Mouse (Mus musculus): ENCODE data around the gene Pptc7.

The Pptc7 gene

DNA sequence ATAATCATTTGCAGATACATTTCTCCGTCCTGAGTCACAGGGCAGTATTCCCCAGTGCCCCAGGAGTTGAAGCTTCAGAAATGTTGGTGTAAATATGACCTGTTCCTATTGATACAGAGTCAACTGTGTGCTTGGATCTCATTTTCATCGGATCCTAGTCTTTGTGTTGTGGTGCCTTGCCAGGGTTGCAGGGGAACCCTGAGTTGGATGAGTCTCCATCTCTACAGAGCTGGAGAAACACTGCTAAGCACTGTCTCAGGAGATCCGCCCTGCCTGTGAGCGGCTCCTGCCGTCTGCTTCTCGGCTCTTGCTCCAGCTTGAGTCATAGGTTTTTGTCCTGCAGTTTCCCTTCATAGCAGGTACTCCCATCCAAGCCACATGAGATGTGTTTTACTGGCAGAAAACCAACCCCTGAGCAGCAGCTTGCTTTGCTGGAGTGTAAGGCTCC, 15.9 kb downstream of the Pptc7 start:
- in situ Hi-C loops (cut with MboI, MseI), result no loop called here

DNA sequence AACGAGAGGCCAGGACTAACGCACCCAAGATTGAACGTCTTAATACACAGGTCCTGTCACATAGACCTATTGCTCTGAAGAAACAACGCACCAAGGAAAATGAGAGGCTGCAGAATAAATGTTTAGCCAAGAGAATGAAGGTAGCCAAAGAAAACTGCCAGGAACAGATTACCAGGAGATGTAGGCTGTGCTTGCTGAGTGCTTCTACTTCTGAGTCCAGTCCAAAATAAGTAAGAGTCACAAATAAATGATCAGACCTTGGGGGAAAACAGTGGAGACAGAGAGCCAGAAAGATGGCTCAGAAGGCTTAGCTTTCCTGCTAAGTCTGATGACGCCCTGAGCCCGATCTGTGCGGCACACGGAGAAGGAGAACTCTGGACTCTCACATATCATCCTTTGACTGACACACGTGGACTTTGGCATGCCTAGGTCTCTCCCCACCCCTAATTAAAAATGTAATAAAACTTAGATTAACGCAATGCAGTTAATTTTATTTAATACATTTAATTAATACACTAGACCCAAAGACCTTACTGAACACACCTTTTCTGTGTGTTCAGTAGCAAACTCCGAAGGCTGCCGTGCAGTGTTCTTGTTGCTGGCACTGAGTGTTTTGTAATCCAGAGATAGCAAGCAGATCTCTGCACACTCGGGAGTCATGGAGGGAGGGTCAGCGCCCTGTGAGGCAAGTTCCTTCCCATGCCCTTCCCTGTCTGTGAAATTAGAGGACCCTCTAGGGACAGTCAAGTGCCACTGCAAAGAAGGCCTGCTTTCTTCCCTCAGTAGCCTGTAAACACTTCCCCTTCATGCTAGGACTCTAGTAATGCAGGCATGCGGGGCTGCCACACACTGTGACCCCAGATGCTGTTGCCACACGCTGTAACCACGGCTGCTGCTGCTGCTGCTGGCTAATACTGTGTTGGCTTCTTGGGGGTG, 18.9 kb downstream of the Pptc7 start:
- in situ Hi-C loops (cut with MboI, MseI), result no loop called here

DNA sequence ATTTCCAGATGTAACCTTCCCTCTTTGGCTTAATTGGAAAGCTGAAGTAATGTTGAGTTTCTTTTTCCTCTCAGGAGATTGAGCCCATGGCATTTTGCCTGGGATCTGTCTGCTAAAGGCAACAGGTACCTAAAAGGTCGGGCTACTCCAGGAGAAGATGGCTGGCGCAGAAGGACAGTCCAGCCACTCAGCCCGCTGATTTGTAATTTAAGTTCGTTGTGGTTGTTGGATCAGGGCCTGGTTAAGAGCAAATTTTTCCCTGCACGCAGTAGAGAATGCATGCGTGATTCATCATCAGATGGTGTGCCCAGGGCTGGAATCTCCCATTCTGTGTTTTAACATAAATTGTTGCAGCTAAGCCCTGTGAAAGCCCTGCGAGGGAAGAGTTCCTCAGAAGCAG, 19.8 kb downstream of the Pptc7 start:
- in situ Hi-C loops (cut with MboI, MseI), result no loop called here

DNA sequence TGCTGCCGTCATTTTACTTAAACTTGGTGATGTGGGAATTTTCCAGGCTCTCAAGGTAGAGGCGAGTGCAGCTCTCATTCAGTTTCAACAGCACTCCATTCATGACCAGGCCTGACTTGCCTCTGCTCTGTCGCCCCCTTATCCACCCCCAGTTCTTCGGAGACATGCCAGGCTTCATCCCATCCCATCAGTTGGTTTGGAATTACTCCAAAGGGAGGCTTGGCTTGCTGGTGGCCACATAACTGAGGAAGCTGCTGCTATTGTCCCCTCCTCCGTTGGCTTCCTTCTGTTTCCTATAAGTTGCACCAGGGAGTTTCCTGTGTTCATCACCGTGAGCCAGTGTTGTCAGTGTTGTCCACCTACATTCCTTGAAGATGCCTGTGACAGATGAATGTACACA, 20.4 kb downstream of the Pptc7 start:
- in situ Hi-C loops (cut with MboI, MseI), result no loop called here

DNA sequence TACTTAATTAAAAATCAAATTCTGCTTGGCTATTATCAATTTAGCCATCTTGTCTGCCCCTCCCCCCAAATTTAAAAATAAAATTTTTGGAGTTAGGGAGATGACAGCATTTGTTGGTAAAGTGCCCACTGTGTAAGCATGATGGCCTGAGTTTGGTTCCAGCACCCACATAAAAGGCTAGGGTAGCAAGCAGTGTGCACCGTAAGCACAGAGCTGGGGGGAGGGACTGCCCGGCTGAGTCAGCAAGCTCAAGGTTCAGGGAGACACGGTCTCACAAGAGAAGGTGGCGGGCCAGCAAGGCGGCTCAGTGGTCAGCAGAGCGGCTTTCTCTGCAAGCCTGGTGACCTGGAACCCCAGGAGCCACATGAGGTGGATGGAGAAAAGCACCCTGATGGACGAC, 21.3 kb downstream of the Pptc7 start:
- in situ Hi-C loops (cut with MboI, MseI), result no loop called here

DNA sequence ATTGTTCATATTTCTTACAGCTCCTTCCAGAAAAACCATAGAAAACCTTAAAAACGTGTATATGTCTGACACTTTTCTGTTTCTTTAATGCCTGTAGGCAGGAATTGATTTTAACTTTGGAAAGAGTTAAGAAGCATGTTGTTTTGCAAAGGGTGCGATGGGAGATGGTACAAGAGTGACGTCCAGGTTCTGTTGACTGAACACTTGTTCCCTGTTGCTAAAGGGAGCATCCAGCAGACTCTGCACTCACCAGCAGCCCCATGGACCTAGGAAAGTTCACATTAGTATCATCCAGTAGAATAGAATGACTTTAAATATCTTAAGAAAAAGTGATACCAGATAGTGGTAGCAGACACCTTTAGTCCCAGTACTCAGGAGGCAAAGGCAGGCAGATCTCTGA, 22.4 kb downstream of the Pptc7 start:
- in situ Hi-C loops (cut with MboI, MseI), result no loop called here

DNA sequence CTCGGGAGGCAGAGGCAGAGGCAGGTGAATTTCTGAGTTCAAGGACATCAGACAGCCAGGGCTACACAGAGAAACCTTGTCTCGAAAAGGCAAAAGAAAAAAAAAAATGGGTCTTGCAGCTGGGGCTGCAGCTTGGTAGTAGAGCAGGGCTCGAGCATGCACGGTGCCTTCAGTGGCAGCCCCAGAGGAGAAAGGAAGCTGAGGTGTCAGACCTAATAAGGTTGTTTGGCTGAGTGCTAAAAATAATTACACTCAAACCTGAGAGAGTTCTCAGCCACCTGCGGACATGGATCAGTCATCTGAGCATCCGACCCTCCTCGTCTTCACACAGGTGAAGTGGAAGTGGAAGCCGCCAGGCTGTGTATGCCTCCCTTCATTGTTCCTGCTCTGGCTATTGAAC, 26.5 kb downstream of the Pptc7 start:
- in situ Hi-C loops (cut with MboI, MseI), result no loop called here

DNA sequence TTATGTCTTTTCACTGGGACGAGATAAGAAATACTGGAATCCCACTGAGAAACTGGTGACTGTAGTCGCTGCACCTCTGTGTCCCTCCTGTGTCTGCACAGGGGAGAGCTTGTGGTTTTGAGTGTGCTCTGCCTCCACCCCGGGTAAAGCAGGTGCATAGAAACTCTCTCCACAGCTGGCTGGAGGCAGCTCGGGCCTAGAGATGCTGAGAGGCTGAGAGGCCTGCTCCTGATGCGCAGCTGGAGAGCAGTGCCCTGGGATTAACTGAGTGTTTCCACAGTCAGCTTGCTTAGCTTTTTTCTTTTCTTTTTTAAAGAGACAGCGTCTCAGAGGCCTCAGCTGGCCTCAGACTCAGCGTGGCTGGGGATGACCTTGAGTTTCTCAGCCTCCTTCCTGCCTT, 27.5 kb downstream of the Pptc7 start:
- in situ Hi-C loops (cut with MboI, MseI), result no loop called here

DNA sequence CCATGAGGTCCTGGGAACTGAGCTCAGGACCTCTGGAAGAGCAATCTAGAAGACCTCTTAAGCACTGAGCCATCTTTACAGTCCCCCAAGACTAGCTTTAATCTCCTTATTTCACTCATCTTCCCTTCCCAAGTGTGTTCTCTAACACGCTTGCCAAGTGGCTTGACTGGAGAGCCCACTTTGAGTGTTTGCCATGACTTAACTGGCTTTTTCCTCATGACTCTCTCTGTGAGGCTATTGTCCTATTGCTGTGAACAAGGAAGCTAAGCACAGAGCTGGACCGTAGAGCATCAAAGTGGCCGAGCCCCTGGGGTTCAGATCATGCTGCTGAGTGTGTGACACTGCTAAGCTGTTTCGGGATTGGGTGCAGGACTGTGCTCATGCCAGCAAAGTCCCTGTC, 28.2 kb downstream of the Pptc7 start:
- in situ Hi-C loops (cut with MboI, MseI), result no loop called here

DNA sequence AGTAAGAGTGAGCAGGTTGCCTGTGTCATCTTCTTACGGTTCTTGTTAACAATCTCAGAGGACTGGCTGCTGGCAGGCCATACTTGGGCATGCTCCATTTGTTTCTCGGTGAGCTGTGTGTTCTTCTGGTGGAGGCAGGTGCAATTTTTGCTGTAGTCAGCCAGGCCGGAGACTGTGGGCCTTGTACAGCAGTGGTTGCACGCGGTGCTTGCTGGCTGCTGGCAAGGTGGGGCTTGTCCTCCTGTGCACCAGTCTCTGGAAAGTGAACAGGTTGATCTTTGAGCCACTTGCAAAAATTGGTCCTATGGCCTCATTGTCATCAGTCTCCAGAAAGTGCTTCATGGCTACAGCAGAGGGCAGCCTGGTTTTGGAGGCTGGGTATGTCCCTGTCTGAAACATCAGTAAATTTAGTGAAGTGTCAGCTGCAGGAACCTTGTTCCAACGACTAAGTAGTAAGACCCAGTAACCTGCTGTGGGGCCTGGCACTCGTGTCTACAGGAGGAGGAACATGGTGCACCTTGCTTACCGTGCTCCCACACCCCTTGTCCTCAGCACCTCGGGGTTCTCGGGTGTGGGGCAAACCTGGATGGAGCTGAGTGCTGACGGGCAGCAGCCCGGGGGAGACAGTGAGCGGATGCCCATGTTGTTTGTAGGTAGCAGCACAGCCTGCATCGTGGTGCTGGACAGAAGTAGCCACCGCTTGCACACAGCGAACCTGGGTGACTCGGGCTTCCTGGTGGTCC, 28.9 kb downstream of the Pptc7 start:
- in situ Hi-C loops (cut with MboI, MseI), result no loop called here

DNA sequence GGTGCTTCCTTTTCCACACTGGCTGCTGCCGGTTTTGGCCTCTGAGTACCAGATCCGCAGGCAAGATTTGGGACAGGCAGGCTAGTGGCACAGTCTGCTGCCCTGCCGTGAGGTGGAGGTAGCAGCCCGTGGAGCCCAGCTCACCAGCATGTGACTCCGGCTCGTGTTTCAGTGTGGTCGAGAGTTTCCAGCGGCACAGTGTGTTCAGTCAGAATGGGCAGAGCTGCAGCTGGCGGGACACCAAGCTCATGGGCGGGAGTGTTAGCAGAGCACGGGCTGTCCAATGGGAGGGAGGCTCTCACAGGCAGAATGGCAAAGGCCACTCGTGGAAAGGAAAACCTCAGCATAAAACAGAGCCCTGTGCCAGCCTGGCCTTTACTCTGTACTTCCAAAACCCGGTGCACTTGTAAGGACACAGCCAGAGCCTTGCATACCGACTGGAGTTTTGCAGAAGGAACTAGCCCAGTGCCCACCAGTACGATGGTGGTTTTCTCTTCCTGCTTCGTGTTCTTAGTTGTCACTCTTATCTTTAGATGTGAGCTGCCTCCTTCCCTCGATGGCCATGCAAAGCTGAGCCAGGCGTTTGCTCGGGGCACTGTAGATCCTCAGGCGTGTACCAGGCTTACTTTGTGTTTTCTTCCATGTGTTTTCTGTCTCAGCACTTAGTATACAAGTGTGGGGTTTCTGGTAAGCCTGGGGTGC, 31.0 kb downstream of the Pptc7 start:
- in situ Hi-C loops (cut with MboI, MseI), result loop anchor here (5.0 kb wide), 1 partner anchor 48 kb away; no protein-coding TSS in a partner anchor

DNA sequence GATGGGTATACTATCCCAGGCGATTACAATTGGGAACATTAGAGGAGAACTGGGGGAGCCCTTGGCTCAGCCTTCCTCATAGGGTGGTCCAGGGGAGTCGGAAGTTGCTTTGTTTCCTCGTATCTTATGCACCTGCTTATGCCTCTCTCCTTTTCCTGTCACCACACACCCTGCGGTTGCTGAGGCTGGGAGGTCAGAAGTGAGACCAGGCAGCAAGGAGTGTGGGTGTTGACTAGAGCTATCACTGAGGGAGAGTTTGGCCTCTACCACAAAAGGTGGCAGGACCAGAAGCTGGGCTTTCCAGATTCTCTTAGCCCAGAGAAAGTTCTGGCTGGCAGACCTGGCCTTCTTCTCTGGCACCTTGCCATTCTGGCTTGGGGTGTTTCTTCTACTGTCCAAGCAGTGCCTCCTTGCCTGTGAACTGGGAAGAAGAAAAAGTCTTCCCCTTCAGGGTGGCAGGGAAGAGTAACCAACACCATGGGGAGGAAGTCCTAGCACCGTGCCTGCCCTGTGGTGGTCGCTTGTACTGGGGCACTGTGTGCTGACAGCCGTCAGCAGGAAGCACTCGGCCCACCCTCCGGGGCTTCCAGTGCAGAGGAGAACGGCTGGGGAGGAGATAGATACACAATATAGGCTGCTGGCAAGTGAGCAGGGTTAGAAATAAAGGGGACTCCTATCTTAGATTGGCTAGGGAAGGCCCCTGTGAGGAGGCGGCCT, 33.3 kb downstream of the Pptc7 start:
- in situ Hi-C loops (cut with MboI, MseI), result loop anchor here (5.0 kb wide), 1 partner anchor 50 kb away; no protein-coding TSS in a partner anchor

DNA sequence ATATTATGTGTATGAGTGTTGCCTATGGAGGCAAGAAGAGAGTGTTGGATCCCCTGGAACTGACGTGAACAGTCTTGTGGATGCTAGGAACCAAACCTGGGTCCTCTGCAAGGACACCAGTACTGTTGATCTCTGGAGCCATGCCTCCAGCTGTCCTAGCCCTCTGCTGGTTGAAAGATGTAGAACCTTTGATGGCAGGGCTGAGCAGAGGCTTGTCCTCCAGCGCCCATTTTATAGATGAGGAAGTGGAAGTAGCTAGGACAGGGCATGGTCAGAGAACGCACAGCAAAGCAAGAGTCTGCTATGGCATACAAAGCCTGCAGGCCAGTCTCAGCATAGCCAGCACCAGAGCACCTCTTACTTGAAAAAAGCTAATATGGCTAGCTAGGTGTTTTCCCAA, 33.9 kb downstream of the Pptc7 start:
- in situ Hi-C loops (cut with MboI, MseI), result loop anchor here (5.0 kb wide), 1 partner anchor 51 kb away; no protein-coding TSS in a partner anchor

DNA sequence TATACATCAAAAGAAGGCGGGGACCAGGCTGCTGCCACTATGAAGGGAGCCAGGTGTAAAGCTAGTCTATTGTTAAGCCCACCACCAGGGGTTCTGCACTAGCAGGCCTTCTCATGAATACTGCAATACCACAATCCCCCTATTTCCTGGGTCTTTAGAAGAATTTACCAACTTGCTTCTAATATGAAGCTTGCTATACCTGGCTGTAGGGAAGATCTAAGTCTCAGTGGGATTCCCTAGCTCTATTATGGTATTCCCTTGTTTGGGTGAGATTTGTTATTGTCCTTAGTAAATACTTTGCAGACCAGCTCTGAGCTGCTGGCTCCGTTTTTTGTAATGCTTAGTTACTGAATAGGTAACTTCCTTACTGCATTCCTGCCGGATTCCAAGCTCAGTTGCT, 34.8 kb downstream of the Pptc7 start:
- in situ Hi-C loops (cut with MboI, MseI), result loop anchor here (5.0 kb wide), 1 partner anchor 52 kb away; no protein-coding TSS in a partner anchor

DNA sequence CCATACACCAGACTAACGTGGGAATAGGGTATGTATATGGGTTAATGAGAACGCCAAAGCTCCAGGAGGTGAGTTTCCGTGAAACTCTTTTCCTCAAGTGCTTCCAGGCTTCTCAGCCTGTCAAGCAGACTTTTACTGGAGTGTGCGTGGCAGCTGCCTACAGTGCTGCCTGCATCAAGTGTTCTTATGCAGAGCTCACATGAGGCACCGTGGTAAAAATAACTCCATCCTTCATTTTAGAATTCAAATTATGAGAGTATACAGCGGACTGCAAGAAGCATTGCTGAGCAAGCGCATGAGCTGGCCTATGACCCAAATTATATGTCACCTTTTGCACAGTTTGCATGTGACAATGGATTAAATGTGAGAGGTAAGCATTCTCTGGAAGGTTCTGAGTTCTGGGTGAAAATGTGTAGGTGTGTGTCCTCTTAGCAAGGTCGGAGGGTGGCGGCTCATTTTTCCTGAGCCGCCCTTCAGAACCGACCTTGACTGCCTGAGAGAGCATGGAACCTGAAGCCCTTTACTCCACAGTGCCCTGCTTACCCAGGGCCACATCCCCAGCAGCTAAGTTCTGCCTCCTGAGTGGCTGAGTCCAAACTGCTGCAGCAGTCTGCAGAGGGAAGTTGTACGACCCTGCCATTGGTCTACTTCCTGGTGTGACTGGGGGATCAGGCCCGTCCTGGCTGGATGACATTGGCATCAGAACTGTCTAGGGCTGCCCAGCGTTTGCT, 35.5 kb downstream of the Pptc7 start:
- in situ Hi-C loops (cut with MboI, MseI), result loop anchor here (5.0 kb wide), 1 partner anchor 52 kb away; no protein-coding TSS in a partner anchor

DNA sequence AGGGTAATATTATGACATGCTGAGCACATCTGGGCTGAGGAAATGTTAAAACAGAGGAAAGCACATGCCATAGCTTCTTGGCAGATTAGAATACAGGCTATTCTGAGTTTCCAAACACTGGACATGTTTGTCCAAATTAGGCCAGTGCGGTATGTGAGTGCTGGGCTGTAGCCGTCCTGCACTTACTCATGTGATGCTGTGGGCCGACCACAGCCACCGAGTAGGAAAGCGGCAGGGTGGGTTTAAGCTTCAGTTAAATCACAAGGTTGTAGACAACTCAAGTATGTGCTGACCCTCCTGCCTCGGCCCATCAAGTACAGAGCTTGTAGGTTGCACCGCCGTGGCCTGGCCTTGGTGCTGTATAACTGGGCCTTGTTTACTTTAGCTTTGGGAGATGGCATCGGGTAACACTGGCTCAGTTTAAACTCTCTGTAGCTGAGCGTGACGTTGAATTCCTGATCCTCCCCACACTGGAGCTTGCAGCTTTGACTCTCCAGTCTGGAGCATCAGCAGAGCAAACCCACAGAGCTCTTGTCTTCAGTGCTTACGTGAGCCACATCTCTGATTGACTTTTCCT, 36.1 kb downstream of the Pptc7 start:
- in situ Hi-C loops (cut with MboI, MseI), result no loop called here

DNA sequence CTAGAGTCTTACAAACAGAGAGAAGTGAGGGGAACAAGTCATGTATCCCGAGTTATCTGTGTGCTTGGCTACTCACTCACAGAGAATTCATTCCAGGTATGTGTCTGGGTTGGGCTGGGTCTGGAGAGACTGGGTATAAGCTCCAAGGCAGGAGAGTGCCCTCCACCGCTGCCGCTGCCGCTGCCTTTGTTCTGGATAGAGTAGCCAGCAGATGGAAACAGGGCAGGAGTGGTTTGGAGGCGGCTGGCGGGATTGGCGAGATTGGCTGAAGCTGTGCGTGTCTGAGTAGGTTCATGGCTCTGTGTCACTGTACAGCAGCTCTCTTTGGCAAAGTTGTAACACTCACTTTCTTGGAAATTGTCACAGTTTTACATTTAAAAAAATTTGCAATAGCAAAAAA, 39.4 kb downstream of the Pptc7 start:
- in situ Hi-C loops (cut with MboI, MseI), result no loop called here

DNA sequence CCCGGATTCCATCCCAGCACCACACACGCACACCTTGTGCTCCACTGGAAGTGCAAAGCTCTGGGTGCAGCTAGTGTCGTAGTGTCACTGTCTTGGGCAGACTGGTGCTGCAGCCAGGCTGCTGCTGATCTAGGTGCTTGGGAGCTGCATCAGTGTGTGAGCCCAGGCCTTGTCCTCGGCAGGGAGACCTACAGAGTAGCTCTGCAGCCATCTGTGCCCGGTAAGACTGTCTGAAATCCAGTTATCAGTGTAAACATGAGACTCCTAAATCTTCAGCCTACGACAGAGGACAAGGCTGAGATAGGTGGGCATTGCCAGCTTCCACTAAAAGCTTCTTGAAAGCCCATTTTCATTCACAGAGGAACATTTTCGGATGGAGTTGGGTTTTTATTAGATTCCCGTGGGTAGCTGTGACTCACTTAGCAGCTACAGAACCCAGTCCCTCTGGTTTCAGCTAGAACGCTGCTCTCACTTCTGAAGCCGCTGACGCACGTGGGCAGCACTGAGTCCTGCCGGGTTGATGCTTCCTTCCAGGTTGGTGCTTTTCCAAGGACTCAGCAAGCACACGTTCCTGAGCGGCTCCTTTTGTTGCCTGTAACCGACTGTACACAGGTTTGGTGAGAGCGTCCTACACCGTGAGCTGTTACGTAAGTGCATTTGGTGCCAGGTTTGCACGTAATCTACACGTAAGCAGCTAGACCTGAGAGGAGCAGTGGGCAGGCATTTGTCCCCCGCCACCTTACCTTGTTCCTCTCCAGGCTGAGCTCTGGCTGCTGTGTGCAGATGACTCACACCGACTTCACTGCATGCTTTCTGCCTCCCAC, 40.7 kb downstream of the Pptc7 start:
- in situ Hi-C loops (cut with MboI, MseI), result no loop called here

DNA sequence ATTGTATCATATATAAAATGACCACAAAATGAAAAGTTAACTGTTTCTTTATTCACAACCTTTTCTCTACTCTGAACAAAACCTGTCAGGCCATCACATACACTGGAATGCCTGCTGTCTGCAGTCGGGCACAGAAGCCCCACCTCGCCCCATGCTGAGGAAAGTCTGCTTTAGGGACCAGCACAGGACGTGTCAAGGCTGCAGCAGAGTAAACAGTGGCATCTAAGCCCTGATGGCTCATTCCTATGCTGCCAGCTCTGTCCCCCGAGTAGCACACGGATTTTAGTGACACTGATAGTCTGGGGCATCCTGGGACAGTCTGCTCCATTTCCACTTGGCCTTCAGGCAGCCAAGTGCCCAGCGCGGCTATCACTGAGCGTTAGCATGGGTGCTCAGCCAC, 41.3 kb downstream of the Pptc7 start:
- in situ Hi-C loops (cut with MboI, MseI), result no loop called here

All from T-helper 1 cell (primary cell).